Mouse (Mus musculus): ENCODE measurements around the gene Dhrs3. TPM values are rescaled to one million over a fixed set of nuclear protein-coding genes. Genes with fewer than 3 reads are reported as not detected.

Dhrs3 gene
- polyA plus RNA-seq, 1 experiment from 2014 or later = 41.6 TPM

- 85% methylated on average over 6 of the region's 6 CpGs for WGBS
Measured at GRCm38 (mm10) chr4:144972948-144973720, 80.5 kb downstream of the Dhrs3 start.

GRCm38 (mm10) chr4:144974458-144974857 is 81.8 kb downstream of the Dhrs3 start:
- no peaks in the 10 kb centered on the region for H3K4me1 ChIP-seq (ENCODE audit: control insufficient read depth, insufficient read depth, low read length)
- no peak overlapping the region for H3K4me2 ChIP-seq (ENCODE audit: low read length)
- no peak for ATAC-seq
- 82% methylated on average over 3 of the region's 3 CpGs for WGBS
- no peak overlapping the region for H3K27ac ChIP-seq (ENCODE audit: low read length)
- H3K9me3 ChIP-seq (replicated peaks; ENCODE audit: control insufficient read depth, low read length, poor library complexity, severe bottlenecking) = no peaks in the 10 kb centered on the region
- no peaks in the 10 kb centered on the region for H3K27me3 ChIP-seq (ENCODE audit: control insufficient read depth, insufficient read depth, low read depth, low read length)
- peaks cover 5% of the 10 kb centered on the region; the same call in 1 of the 2 replicates for H3K36me3 ChIP-seq (ENCODE audit: control insufficient read depth, insufficient read depth, low read length)
- H3K4me3 ChIP-seq (ENCODE audit: low read depth, low read length) = no peak overlapping the region
- no peak overlapping the region for H3K9ac ChIP-seq (ENCODE audit: low read depth, low read length)

More at GRCm38 (mm10) chr4:144972948-144973720, 80.5 kb downstream of the Dhrs3 start:
- Histone ChIP-seq H3K4me1 (ENCODE audit: control insufficient read depth, insufficient read depth, low read length) (no peaks in the 10 kb centered on the region), H3K27ac (ENCODE audit: low read length) (no peak overlapping the region), H3K9me3 (replicated peaks; ENCODE audit: control insufficient read depth, low read length, poor library complexity, severe bottlenecking) (no peaks in the 10 kb centered on the region), H3K27me3 (ENCODE audit: control insufficient read depth, insufficient read depth, low read depth, low read length) (no peaks in the 10 kb centered on the region), H3K36me3 (ENCODE audit: control insufficient read depth, insufficient read depth, low read length) (peaks cover 5% of the 10 kb centered on the region; the same call in 1 of the 2 replicates), H3K9ac (ENCODE audit: low read depth, low read length) (no peak overlapping the region), H3K4me3 (ENCODE audit: low read depth, low read length) (no peak overlapping the region), H3K4me2 (ENCODE audit: low read length) (no peak overlapping the region)
- ATAC-seq = no peak

- Histone ChIP-seq H3K36me3 (ENCODE audit: control insufficient read depth, insufficient read depth, low read length) (peaks cover 5% of the 10 kb centered on the region; the same call in 1 of the 2 replicates), H3K9me3 (replicated peaks; ENCODE audit: control insufficient read depth, low read length, poor library complexity, severe bottlenecking) (no peaks in the 10 kb centered on the region), H3K4me2 (ENCODE audit: low read length) (no peak overlapping the region), H3K27me3 (ENCODE audit: control insufficient read depth, insufficient read depth, low read depth, low read length) (no peaks in the 10 kb centered on the region), H3K27ac (ENCODE audit: low read length) (no peak overlapping the region), H3K9ac (ENCODE audit: low read depth, low read length) (no peak overlapping the region), H3K4me3 (ENCODE audit: low read depth, low read length) (no peak overlapping the region), H3K4me1 (ENCODE audit: control insufficient read depth, insufficient read depth, low read length) (no peaks in the 10 kb centered on the region)
- WGBS = 31% methylated on average over 2 of the region's 2 CpGs
- no peak for ATAC-seq
Measured at GRCm38 (mm10) chr4:144975505-144975904, 82.9 kb downstream of the Dhrs3 start.

GRCm38 (mm10) chr4:144977057-144977456 is 84.4 kb downstream of the Dhrs3 start:
- no peak overlapping the region for H3K4me2 ChIP-seq (ENCODE audit: low read length)
- ATAC-seq = no peak
- H3K27me3 ChIP-seq (ENCODE audit: control insufficient read depth, insufficient read depth, low read depth, low read length) = no peaks in the 10 kb centered on the region
- H3K9me3 ChIP-seq (replicated peaks; ENCODE audit: control insufficient read depth, low read length, poor library complexity, severe bottlenecking) = no peaks in the 10 kb centered on the region
- no peak overlapping the region for H3K27ac ChIP-seq (ENCODE audit: low read length)
- H3K4me1 ChIP-seq (ENCODE audit: control insufficient read depth, insufficient read depth, low read length) = no peaks in the 10 kb centered on the region
- H3K9ac ChIP-seq (ENCODE audit: low read depth, low read length) = no peak overlapping the region
- 71% methylated on average over 1 of the region's 1 CpGs for WGBS
- no peak overlapping the region for H3K4me3 ChIP-seq (ENCODE audit: low read depth, low read length)
- H3K36me3 ChIP-seq (ENCODE audit: control insufficient read depth, insufficient read depth, low read length) = peaks cover 5% of the 10 kb centered on the region; the same call in 1 of the 2 replicates

Other genes with a start within 250 kb of the Dhrs3 start
- not detected in 2 replicates for gene Gm436, start 206.5 kb upstream of the Dhrs3 start, polyA plus RNA-seq (2015; fragmentation: Nextera tagmentation; extraction: Ambion mirVana)
- not detected in 2 replicates for gene Gm13178, start 171.4 kb upstream of the Dhrs3 start, polyA plus RNA-seq (2015; fragmentation: Nextera tagmentation; extraction: Ambion mirVana)
- not detected in 2 replicates for gene Gm438, start 106.2 kb upstream of the Dhrs3 start, polyA plus RNA-seq (2015; fragmentation: Nextera tagmentation; extraction: Ambion mirVana)